Mouse (Mus musculus): Measurements from ENCODE around the gene Ccp110.

DNA sequence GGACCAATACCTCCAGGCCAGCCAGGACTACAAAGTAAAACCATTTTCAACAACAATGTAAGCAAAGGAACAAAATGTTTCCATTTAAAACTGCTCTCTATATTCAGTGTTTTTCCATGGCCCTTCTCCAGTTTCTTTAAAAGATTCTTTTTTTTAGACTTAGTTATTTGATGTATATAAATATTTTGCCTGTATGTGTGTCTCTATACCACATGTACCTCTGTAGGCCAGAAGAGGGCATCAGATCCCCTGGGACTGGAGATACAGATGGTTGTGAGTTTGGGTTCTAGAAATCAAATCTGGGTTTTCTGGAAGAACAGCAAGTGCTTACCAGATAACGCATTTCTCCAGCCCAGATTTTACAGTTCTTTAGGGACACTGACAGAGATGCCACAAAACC is 26.4 kb downstream of the Ccp110 start:
- no peak for TF ChIP-seq CTCF (IDR thresholded peaks at IDR 0.05; ENCODE audit: extremely low read depth, insufficient read depth, insufficient read length, insufficient replicate concordance)
- no peak for TF ChIP-seq POLR2A (IDR thresholded peaks at IDR 0.05; ENCODE audit: low read depth, low read length)
